Mouse (Mus musculus) gastrocnemius, adult 18-20 months (tissue): Measurements from ENCODE around the gene Ubp1. TPM values are rescaled to one million over a fixed set of nuclear protein-coding genes. Genes with fewer than 3 reads are reported as not detected.
"Not testable (repeated sequence)": the region's sequence is repeated elsewhere in the genome, so short reads cannot be mapped to it uniquely, and the experiment has no call there.

Experiments
- DNase-seq: peaks from one replicate; pipeline ENCODE4 v3.0.0; 2021; ENCODE audit warnings: low spot score
- long read RNA-seq, 2 experiments: library from polyadenylated mRNA; stranded (forward); transcript quantifications; one replicate each; pipeline ENCODE4 v2.0.0; 2021
- total RNA-seq, 2 experiments: library from RNA; stranded (reverse); gene quantifications; 2 replicates each; pipeline ENCODE4 v1.2.3; 2021

Gene Ubp1
- 10 to 100 TPM; 14.3 to 17.0 TPM for total RNA-seq
- long read RNA-seq, experiment 1, transcript Ubp1-206 (16 exons, 1,623 nt), result major isoform, 8 of 21 reads
- long read RNA-seq, experiment 1, partial matches to known transcripts, result 2 of 21 reads
- long read RNA-seq, experiment 1, other reads (novel, unspliced or antisense), result 8 of 21 reads
- long read RNA-seq, experiment 2, transcript Ubp1-206 (16 exons, 1,623 nt), result major isoform, 7 of 19 reads
- long read RNA-seq, experiment 2, partial matches to known transcripts, result 0 of 19 reads
- long read RNA-seq, experiment 2, other reads (novel, unspliced or antisense), result 10 of 19 reads

GRCm38 (mm10) chr9:113930534-113931374 is at the start of gene Ubp1:
Gene Ubp1 (plus strand): TSS chr9:113930934.
- peak; percentile 97 for DNase-seq

GRCm38 (mm10) chr9:113894903-113895302 is 35.8 kb upstream of the Ubp1 start:
- DNase-seq, result no peak

DNA sequence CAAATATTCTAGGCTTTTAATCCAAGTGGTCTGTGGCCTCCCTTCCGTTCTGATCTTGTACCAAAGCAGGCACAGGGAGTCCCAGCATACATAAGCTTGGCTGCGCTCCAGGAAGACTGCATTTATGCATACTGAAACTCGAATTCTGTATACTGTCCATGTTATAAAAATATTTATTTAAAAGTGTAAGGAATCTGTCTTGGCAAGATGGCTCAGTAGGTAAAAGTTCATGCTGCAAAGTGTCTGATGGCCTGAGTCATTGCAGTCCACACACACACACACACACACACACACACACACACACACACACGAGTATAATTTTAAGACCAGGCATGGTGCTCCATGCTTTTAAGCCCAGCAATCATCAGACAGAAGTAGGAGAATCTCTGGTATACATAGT is 27.6 kb upstream of the Ubp1 start:
- no peak for DNase-seq

DNA sequence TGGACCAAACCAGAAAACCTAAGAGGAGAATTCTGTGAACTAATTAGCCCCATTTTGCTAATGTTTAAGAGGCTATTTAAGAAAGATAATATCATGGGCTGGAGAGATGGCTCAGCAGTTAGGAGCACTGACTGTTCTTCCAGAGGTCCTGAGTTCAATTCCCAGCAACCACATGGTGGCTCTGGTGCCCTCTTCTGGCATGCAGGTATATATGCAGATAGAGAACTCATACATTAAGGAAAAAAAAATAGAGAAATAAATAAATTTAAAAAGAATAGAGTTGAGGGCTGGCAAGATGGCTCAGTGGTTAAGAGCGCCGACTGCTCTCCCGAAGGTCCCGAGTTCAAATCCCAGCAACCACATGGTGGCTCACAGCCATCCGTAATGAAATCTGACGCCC is 26.4 kb upstream of the Ubp1 start:
- DNase-seq, result not testable (repeated sequence)

- no peak for DNase-seq
Observed at GRCm38 (mm10) chr9:113915789-113916188, 14.9 kb upstream of the Ubp1 start.

GRCm38 (mm10) chr9:113922677-113923076 is 8.1 kb upstream of the Ubp1 start:
- DNase-seq, result no peak

- DNase-seq, result no peak
Observed at GRCm38 (mm10) chr9:113924883-113925282, 5.9 kb upstream of the Ubp1 start.

- DNase-seq, result no peak
Observed at GRCm38 (mm10) chr9:113928591-113928990, 2.1 kb upstream of the Ubp1 start.

GRCm38 (mm10) chr9:113929676-113930075 is 1.1 kb upstream of the Ubp1 start:
- no peak for DNase-seq

DNA sequence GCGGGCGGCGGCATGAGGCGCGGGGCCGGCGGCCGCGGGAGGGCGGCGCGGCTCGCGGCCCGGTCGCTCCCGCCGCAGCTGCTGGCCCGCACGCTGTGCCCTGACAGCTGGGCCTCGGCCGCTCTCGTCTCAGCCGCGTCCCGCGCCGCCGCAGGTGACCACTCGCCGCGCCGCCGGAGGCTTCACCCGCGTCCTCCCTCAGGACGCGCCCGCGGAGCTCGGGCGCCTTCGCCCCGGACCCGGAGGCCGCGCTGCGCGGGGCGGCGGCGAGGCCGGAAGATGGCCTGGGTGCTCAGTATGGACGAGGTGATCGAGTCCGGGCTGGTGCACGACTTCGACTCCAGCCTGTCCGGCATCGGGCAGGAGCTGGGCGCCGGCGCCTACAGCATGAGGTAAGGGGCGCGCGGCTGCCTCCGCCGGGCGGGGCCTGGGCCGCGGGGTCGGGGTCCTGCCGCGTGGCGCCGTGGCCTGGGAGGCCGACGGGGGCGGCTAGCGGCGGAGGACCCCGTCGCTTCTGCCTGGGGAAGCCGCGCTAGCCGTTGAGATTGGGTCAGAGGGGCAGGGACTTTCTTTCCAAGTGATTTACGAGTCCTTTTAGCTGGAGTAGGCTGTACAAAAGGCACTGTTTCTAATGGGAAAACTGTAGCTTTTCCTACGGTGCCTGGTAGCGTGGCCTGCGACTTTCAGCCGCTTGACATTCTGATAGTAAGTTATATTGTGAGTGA is 803 bp downstream of the Ubp1 start:
- peak; percentile 15 for DNase-seq

DNA sequence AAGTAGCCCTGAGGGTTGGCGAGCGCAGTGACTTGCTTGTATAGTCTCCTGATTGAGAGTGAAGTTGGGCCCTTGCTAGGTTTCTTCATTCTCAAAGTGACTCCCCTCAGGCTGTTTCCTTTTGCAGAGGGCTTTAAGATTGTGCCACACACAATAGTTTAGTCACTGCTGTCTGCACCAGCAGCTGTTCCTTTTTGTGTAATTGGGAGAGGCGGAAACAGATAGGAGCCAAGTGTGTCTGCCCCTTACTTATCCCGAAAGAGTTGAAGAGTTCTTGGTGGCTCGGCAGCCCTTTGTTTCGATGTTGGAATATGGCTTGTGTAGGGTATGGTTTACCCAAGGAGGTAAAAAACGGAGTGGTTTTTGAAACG is 1.4 kb downstream of the Ubp1 start:
- DNase-seq, result no peak

DNA sequence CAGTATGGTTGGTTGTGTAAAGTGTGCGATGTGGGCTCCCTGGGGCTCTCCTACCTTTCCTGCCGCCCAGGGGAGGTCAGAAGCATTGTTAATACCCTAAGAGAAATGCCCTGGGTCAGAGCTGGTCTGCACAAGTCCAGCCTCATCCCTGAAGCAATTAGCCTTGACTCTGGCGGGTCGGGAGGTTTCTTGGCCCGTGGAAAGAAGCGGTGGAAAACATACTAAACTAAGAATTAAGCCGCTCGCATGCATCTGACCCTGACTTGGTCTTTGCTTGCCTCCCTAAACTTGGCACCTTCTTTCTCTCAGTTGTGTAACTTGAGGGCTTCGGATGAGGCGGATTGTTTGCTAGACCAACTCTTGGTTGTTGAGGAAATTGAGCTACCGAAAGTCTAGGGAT is 1.8 kb downstream of the Ubp1 start:
- peak; percentile 2 for DNase-seq

DNA sequence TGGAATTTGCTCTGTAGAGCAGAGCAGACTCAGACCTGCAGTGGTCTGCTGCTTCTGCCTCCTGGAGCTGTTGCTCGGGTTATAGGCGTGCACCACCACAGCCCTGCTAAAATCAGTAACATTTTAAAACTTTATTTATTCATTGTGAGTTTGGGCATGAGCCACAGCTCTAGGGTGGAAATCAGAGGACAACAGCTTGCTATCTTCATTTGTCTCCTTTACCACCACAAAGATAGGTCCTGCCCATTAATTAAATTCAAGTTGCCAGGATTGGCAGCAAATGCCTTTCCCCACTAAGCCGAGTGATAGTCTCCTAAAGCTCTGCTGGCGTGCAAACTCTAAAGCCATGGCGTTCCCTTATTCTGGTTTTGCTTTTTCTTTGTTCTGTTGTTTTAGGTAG is 4.9 kb downstream of the Ubp1 start:
- no peak for DNase-seq

GRCm38 (mm10) chr9:113939063-113939850 is 8.5 kb downstream of the Ubp1 start:
- DNase-seq, result no peak

GRCm38 (mm10) chr9:113941103-113941805 is 10.5 kb downstream of the Ubp1 start:
- no peak for DNase-seq

GRCm38 (mm10) chr9:113943372-113943771 is 12.6 kb downstream of the Ubp1 start:
- DNase-seq, result no peak

- DNase-seq, result no peak
Observed at GRCm38 (mm10) chr9:113947216-113947615, 16.5 kb downstream of the Ubp1 start.

GRCm38 (mm10) chr9:113957777-113958176 is 27.0 kb downstream of the Ubp1 start:
- DNase-seq, result no peak

- no peak for DNase-seq
Observed at GRCm38 (mm10) chr9:113963718-113964117, 33.0 kb downstream of the Ubp1 start.

- DNase-seq, result no peak
Observed at GRCm38 (mm10) chr9:113964415-113964814, 33.7 kb downstream of the Ubp1 start.

GRCm38 (mm10) chr9:113966838-113967237 is 36.1 kb downstream of the Ubp1 start:
- no peak for DNase-seq
